Mouse (Mus musculus) midbrain, embryonic 11.5 days (tissue): ENCODE data around the gene Dapk1. TPM values are rescaled to one million over a fixed set of nuclear protein-coding genes. Genes with fewer than 3 reads are reported as not detected.

ENCODE experiments used
- ATAC-seq: fragments of 200-750 bp; cut with Nextera tagmentation; 2 replicates; pipeline ENCODE4 v1.8.0; 2017; ENCODE audit warnings: moderate TSS enrichment, moderate library complexity; ENCODE audit not compliant: low FRiP score
- DNase-seq: peaks from one replicate; pipeline ENCODE4 v3.0.0; 2015; ENCODE audit warnings: low spot score; ENCODE audit errors: missing footprints
- H3K27ac ChIP-seq: fragments of 300-500 bp; sonication (generic); 2 replicates; pipeline ENCODE4 v1.5.1; 2014; ENCODE audit warnings: low read depth, low read length
- H3K27me3 ChIP-seq: fragments of 300-500 bp; sonication (generic); 2 replicates; pipeline ENCODE4 v1.6.1; 2014; ENCODE audit warnings: mild to moderate bottlenecking, low read length, moderate library complexity, mixed read lengths; ENCODE audit not compliant: control insufficient read depth, insufficient read depth
- H3K36me3 ChIP-seq: fragments of 300-500 bp; sonication (generic); 2 replicates; pipeline ENCODE4 v1.6.1; 2014; ENCODE audit warnings: mild to moderate bottlenecking, low read length, moderate library complexity, mixed read lengths; ENCODE audit not compliant: control insufficient read depth, insufficient read depth
- H3K4me1 ChIP-seq: fragments of 300-500 bp; sonication (generic); 2 replicates; pipeline ENCODE4 v1.6.1; 2014; ENCODE audit warnings: low read length; ENCODE audit not compliant: control insufficient read depth, insufficient read depth
- H3K4me2 ChIP-seq: fragments of 300-500 bp; sonication (generic); 2 replicates; pipeline ENCODE4 v1.6.1; 2014; ENCODE audit warnings: mild to moderate bottlenecking, moderate library complexity
- H3K4me3 ChIP-seq: fragments of 300-500 bp; sonication (generic); 2 replicates; pipeline ENCODE4 v1.5.1; 2014; ENCODE audit warnings: low read depth, low read length
- H3K9ac ChIP-seq: fragments of 300-500 bp; sonication (generic); 2 replicates; pipeline ENCODE4 v1.6.1; 2014; ENCODE audit warnings: low read length
- H3K9me3 ChIP-seq: fragments of 300-500 bp; sonication (generic); 2 replicates; pipeline ENCODE4 v1.6.1; 2016; ENCODE audit warnings: low read length; ENCODE audit not compliant: control insufficient read depth
- WGBS: fragments of 180-500 bp; shearing (Covaris S2); extraction: QIAGEN DNeasy Blood & Tissue Kit; methylation state at CpG from one replicate; pipeline ENCODE4 v1.1.7; 2014; 5-methylcytosine and 5-hydroxymethylcytosine counted together
- polyA plus RNA-seq: library from polyadenylated mRNA; unstranded; fragments of >200 nt; fragmentation: Nextera tagmentation; extraction: Ambion mirVana; gene quantifications from 2 replicates; pipeline ENCODE4 v1.2.1, GENCODE M21; 2014

The Dapk1 gene
- polyA plus RNA-seq, 1 experiment from 2014 or later = 17.2 TPM

- H3K4me2 ChIP-seq = no peak within 1 kb of the TSS
- H3K4me3 ChIP-seq = no peak within 1 kb of the TSS
- H3K4me1 ChIP-seq = no peaks in the 10 kb centered on the region
- 76% methylated on average over 1 of the region's 1 CpGs for WGBS
- DNase-seq = no peak
- ATAC-seq = no peak
- no peaks in the 10 kb centered on the region for H3K27me3 ChIP-seq
- no peaks in the 10 kb centered on the region for H3K9me3 ChIP-seq
- no peak within 1 kb of the TSS for H3K27ac ChIP-seq
- no peak within 1 kb of the TSS for H3K9ac ChIP-seq
- H3K36me3 ChIP-seq = no peaks in the 10 kb centered on the region
These were observed 201.0 kb downstream of the Dapk1 start, which contains the start of gene Ctsll3 for GRCm38 (mm10) chr13:60802749-60803148. Gene Ctsll3 (minus strand): TSS chr13:60802849.

- no peaks in the 10 kb centered on the region for H3K36me3 ChIP-seq
- H3K9ac ChIP-seq = no peak overlapping the region
- DNase-seq (no peak), ATAC-seq (no peak)
- no peaks in the 10 kb centered on the region for H3K9me3 ChIP-seq
- H3K27me3 ChIP-seq = no peaks in the 10 kb centered on the region
- no peak overlapping the region for H3K27ac ChIP-seq
- no peak overlapping the region for H3K4me3 ChIP-seq
- 82% methylated on average over 2 of the region's 2 CpGs for WGBS
- no peaks in the 10 kb centered on the region for H3K4me1 ChIP-seq
- H3K4me2 ChIP-seq = no peak overlapping the region
These were observed 207.9 kb downstream of the Dapk1 start for GRCm38 (mm10) chr13:60809690-60810089.

GRCm38 (mm10) chr13:60812768-60813167 is 211.0 kb downstream of the Dapk1 start:
- H3K4me1 ChIP-seq = no peaks in the 10 kb centered on the region
- no peaks in the 10 kb centered on the region for H3K36me3 ChIP-seq
- no peak overlapping the region for H3K4me2 ChIP-seq
- no peaks in the 10 kb centered on the region for H3K9me3 ChIP-seq
- DNase-seq (no peak), ATAC-seq (no peak)
- H3K27ac ChIP-seq = no peak overlapping the region
- H3K27me3 ChIP-seq = no peaks in the 10 kb centered on the region
- no peak overlapping the region for H3K4me3 ChIP-seq
- H3K9ac ChIP-seq = no peak overlapping the region
- WGBS = 86% methylated on average over 6 of the region's 6 CpGs

Other genes starting within 250 kb of the Dapk1 start
- gene BC051665, start 184.4 kb downstream of the Dapk1 start, polyA plus RNA-seq = not detected in 2 replicates
- not detected in 2 replicates for gene Ctsll3, start 200.9 kb downstream of the Dapk1 start, polyA plus RNA-seq